Mouse (Mus musculus): Measurements from ENCODE around the gene Erc2. TPM values are rescaled to one million over a fixed set of nuclear protein-coding genes. Genes with fewer than 3 reads are reported as not detected.

Erc2 gene
- polyA plus RNA-seq, 1 experiment: 0.89 TPM

DNA sequence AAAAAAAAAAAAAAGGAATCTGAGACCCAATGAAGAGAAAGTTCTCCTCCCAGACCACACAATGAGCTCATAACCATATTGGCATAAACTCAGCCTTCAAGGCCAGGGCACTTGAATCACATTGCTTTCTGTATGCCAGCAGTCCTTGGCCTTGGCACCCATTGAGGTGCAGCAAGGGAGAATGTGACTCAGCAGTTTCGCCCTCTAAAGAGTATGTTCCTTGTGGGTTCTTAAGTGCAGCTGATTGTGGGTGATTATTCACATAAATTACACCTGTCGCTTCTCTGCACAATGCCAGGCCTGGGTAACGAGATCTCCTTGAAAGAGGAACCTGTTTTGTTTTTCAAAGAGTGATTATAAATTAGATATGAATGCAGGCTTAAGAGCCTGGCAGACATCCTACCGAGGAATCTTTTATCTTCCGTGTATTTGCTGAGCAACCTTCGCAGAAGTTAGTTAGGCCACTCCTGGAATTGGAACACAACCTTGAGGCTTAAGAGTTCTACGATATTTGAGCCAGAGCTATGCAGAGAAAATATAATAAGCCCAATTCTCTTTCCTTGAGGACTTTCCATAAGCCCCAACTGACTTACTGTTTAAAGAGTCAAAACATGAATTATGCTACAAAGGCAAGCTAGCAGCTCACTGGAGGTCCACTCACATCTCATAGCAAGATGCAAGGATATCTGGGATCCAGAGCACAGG, 834.3 kb downstream of the Erc2 start:
- 12% methylated on average over 7 of the region's 7 CpGs for WGBS

DNA sequence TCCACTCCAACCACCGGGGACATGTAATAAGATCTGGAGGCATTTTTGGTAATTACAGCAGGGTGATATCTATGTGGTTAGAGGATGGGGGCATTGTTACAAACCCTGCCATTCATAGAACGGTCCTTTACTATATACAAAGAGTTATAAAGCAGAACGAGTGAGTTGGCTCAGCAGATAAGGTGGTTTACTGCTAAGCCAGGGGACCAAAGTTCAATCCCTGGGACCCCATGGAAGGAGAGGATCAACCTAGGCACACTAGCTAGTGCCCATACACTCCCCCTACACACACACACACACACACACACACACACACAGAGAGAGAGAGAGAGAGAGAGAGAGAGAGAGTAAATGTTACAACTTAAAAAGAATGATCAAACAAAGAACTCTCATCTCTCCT, 835.2 kb downstream of the Erc2 start:
- no peaks in the 10 kb centered on the region for H3K27me3 ChIP-seq (ENCODE audit: control insufficient read depth, insufficient read depth, low read length)
- WGBS: 27% methylated on average over 3 of the region's 3 CpGs
- no peak for TF ChIP-seq CTCF (IDR thresholded peaks at IDR 0.05; ENCODE audit: extremely low read depth, insufficient read length, insufficient replicate concordance, low read depth, low read length)
- peaks cover 7% of the 10 kb centered on the region; the same call in 1 of the 2 replicates for H3K4me1 ChIP-seq (ENCODE audit: control insufficient read depth, insufficient read depth, insufficient read length, low read length)
- H3K4me3 ChIP-seq (ENCODE audit: low read depth, low read length): no peak overlapping the region
- no peak overlapping the region for H3K27ac ChIP-seq (ENCODE audit: insufficient read depth, low read depth, low read length)
- no peaks in the 10 kb centered on the region for H3K36me3 ChIP-seq (ENCODE audit: control insufficient read depth, insufficient read depth, low read length)

More for the DNA sequence above, 834.3 kb downstream of the Erc2 start:
- Histone ChIP-seq H3K27me3 (ENCODE audit: control insufficient read depth, insufficient read depth, low read length) (no peaks in the 10 kb centered on the region), H3K4me3 (ENCODE audit: low read depth, low read length) (no peak overlapping the region), H3K27ac (ENCODE audit: insufficient read depth, low read depth, low read length) (no peak overlapping the region), H3K36me3 (ENCODE audit: control insufficient read depth, insufficient read depth, low read length) (no peaks in the 10 kb centered on the region), H3K4me1 (ENCODE audit: control insufficient read depth, insufficient read depth, insufficient read length, low read length) (peaks cover 7% of the 10 kb centered on the region; the same call in 1 of the 2 replicates)
- TF ChIP-seq POLR2A (IDR thresholded peaks at IDR 0.05; ENCODE audit: low read depth, low read length) (no peak), CTCF (IDR thresholded peaks at IDR 0.05; ENCODE audit: extremely low read depth, insufficient read length, insufficient replicate concordance, low read depth, low read length) (no peak)

DNA sequence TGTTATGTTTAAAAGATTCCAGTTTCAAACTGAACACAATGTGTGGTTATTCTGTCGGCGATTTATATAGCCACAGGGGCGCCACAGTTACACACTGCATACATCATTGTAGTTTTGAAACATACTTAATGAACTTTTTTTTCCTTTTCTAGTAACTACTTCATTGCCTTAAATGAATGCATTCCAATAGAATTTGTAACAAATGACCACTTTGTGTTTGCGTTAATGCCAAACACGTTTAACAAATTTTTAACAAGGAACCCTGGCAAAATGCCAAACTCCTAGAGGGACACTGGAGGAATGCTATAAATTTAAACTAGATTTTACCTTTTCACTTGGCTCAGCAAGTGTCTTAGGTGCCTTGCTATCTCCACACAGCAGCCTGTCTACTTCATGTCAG, 845.7 kb downstream of the Erc2 start:
- Histone ChIP-seq H3K27me3 (ENCODE audit: control insufficient read depth, insufficient read depth, low read length) (no peaks in the 10 kb centered on the region), H3K4me1 (ENCODE audit: control insufficient read depth, insufficient read depth, insufficient read length, low read length) (no peaks in the 10 kb centered on the region), H3K36me3 (ENCODE audit: control insufficient read depth, insufficient read depth, low read length) (no peaks in the 10 kb centered on the region), H3K27ac (ENCODE audit: insufficient read depth, low read depth, low read length) (no peak overlapping the region), H3K4me3 (ENCODE audit: low read depth, low read length) (no peak overlapping the region)
- WGBS: 60% methylated on average over 5 of the region's 5 CpGs
- no peak for TF ChIP-seq CTCF (IDR thresholded peaks at IDR 0.05; ENCODE audit: extremely low read depth, insufficient read length, insufficient replicate concordance, low read depth, low read length)
- TF ChIP-seq POLR2A (IDR thresholded peaks at IDR 0.05; ENCODE audit: low read depth, low read length): no peak

DNA sequence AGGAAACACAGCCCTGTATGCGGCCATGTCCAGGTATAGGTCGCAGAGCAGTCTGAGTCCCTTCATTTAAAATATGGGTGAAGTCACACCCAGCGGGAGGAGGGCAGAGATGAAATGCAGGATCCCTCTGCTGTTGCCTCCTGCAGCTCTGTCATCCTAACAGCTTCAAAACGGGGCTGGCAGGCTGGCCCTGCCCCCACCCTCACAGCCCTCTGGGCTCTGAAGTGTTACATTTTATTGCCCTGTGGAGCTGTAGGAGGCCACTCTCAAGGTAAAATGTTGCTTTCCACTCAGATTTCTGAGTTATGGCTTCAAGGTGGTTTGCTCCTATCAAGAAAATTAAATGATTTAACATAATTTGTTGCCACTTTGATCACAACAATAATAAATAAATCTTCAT, 847.5 kb downstream of the Erc2 start:
- 51% methylated on average over 4 of the region's 4 CpGs for WGBS
- Histone ChIP-seq H3K27ac (ENCODE audit: insufficient read depth, low read depth, low read length) (no peak overlapping the region), H3K36me3 (ENCODE audit: control insufficient read depth, insufficient read depth, low read length) (no peaks in the 10 kb centered on the region), H3K27me3 (ENCODE audit: control insufficient read depth, insufficient read depth, low read length) (no peaks in the 10 kb centered on the region), H3K4me1 (ENCODE audit: control insufficient read depth, insufficient read depth, insufficient read length, low read length) (no peaks in the 10 kb centered on the region), H3K4me3 (ENCODE audit: low read depth, low read length) (no peak overlapping the region)
- TF ChIP-seq CTCF (IDR thresholded peaks at IDR 0.05; ENCODE audit: extremely low read depth, insufficient read length, insufficient replicate concordance, low read depth, low read length) (no peak), POLR2A (IDR thresholded peaks at IDR 0.05; ENCODE audit: low read depth, low read length) (no peak)

DNA sequence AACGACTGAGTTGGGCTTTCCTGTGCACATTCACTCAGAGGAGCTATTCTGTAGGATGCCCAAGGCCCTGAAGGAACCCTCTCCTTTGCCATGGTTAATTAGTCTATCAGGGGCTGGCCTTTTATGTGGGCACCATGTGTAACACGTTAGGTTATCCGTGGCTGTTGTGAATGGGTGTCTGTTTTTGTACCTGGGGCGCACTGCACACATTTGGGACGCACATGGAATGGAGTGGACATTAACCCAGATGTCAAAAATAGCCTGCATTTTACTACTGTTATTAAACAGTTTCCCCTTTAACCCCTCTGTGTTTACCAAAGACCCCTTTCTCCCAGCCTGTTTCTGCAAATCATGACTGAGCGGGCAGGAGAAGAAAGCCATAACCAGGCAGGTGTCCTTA, 848.0 kb downstream of the Erc2 start:
- Histone ChIP-seq H3K4me1 (ENCODE audit: control insufficient read depth, insufficient read depth, insufficient read length, low read length) (no peaks in the 10 kb centered on the region), H3K36me3 (ENCODE audit: control insufficient read depth, insufficient read depth, low read length) (no peaks in the 10 kb centered on the region), H3K27me3 (ENCODE audit: control insufficient read depth, insufficient read depth, low read length) (no peaks in the 10 kb centered on the region), H3K4me3 (ENCODE audit: low read depth, low read length) (no peak overlapping the region), H3K27ac (ENCODE audit: insufficient read depth, low read depth, low read length) (no peak overlapping the region)
- TF ChIP-seq CTCF (IDR thresholded peaks at IDR 0.05; ENCODE audit: extremely low read depth, insufficient read length, insufficient replicate concordance, low read depth, low read length) (no peak), POLR2A (IDR thresholded peaks at IDR 0.05; ENCODE audit: low read depth, low read length) (no peak)
- WGBS: 75% methylated on average over 6 of the region's 6 CpGs

DNA sequence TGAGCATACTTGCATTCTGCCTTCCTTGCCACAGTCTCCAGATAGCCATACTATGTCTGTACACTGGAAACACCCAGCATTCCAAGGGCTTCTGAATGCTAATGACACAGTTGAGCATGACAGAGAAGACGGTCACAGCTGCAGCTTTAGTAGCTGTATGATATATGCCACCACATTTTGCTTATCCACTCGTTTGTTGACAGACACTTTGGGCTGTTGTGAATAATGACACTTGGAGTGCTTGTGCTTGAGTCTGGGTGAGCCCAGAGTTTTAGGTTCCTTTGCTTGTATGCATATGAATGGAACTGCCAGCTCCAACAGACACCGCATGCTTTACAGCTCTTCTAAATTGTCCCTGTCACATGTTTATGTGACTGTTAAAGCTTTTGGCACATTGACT, 852.8 kb downstream of the Erc2 start:
- H3K27ac ChIP-seq (ENCODE audit: insufficient read depth, low read depth, low read length): no peak overlapping the region
- no peak overlapping the region for H3K4me3 ChIP-seq (ENCODE audit: low read depth, low read length)
- H3K36me3 ChIP-seq (ENCODE audit: control insufficient read depth, insufficient read depth, low read length): no peaks in the 10 kb centered on the region
- H3K4me1 ChIP-seq (ENCODE audit: control insufficient read depth, insufficient read depth, insufficient read length, low read length): no peaks in the 10 kb centered on the region
- no peaks in the 10 kb centered on the region for H3K27me3 ChIP-seq (ENCODE audit: control insufficient read depth, insufficient read depth, low read length)
- WGBS: 66% methylated on average over 3 of the region's 3 CpGs
- TF ChIP-seq CTCF (IDR thresholded peaks at IDR 0.05; ENCODE audit: extremely low read depth, insufficient read length, insufficient replicate concordance, low read depth, low read length): no peak
- TF ChIP-seq POLR2A (IDR thresholded peaks at IDR 0.05; ENCODE audit: low read depth, low read length): no peak

DNA sequence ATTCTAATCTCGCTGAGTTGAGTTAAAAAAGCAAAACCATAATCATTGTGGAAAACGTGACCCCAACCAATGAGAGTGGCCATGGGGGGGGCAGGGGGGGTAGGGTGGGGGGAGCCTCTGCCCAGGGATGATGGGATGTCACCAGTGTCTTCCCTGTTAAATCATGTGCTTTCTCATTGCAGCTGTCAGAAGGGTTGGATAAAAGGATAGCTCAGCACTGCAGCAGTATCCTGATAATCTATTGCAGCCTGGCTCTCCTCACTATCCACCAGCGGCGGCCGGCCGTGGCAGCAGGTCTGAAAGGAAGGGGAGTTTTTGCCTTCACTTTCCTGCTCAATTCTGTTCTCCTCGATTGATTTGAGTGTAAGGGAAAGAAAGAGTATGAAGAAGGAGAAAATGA, 853.2 kb downstream of the Erc2 start:
- Histone ChIP-seq H3K4me1 (ENCODE audit: control insufficient read depth, insufficient read depth, insufficient read length, low read length) (no peaks in the 10 kb centered on the region), H3K27me3 (ENCODE audit: control insufficient read depth, insufficient read depth, low read length) (no peaks in the 10 kb centered on the region), H3K36me3 (ENCODE audit: control insufficient read depth, insufficient read depth, low read length) (no peaks in the 10 kb centered on the region), H3K4me3 (ENCODE audit: low read depth, low read length) (no peak overlapping the region), H3K27ac (ENCODE audit: insufficient read depth, low read depth, low read length) (no peak overlapping the region)
- TF ChIP-seq POLR2A (IDR thresholded peaks at IDR 0.05; ENCODE audit: low read depth, low read length) (no peak), CTCF (IDR thresholded peaks at IDR 0.05; ENCODE audit: extremely low read depth, insufficient read length, insufficient replicate concordance, low read depth, low read length) (no peak)
- 58% methylated on average over 7 of the region's 7 CpGs for WGBS
